Mouse (Mus musculus) cortical plate, adult 2 months (tissue): ENCODE data around the gene Rhbdd2.

ENCODE experiments used
- CTCF ChIP-seq: fragments of 200-500 bp; IDR thresholded peaks from 2 replicates; pipeline ENCODE4 v1.5.1; 2011; ENCODE audit warnings: mild to moderate bottlenecking, control low read depth, low read length; ENCODE audit not compliant: insufficient read depth; ENCODE audit errors: extremely low read depth
- POLR2A ChIP-seq: fragments of 200-500 bp; IDR thresholded peaks from 2 replicates; pipeline ENCODE4 v1.6.1; 2011; ENCODE audit warnings: mild to moderate bottlenecking, low read length, control low read depth; ENCODE audit not compliant: insufficient read depth; ENCODE audit errors: extremely low read depth

DNA sequence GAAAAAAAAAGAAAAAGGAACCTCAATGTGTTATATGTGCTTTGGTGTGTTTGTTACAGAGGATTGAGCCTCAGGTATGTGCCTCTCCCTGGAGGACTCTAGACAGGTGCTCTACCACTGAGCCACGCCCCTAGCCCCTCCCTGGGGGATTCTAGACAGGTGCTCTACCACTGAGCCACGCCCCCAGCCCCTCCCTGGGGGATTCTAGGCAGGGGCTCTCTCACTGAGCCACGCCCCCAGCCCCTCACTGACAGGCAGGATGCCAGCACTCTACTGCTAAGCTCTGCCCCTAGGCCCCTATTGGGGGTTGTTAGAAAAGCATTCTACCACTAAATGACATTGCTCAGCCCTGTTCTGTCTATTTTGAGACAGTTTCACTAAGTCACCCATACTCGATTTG lies 40.1 kb downstream of the Rhbdd2 start:
- no peak for TF ChIP-seq POLR2A
- TF ChIP-seq CTCF, result no peak
